Mouse (Mus musculus): ENCODE measurements around the gene Fam187a. TPM values are rescaled to one million over a fixed set of nuclear protein-coding genes. Genes with fewer than 3 reads are reported as not detected.

Fam187a gene
- total and polyA plus RNA-seq, 2 experiments from 2014 or later: not detected

- no peak for TF ChIP-seq CTCF (IDR thresholded peaks at IDR 0.05; ENCODE audit: low read depth)
- Histone ChIP-seq H3K27ac (no peak overlapping the region), H3K4me1 (ENCODE audit: insufficient read depth, low read length) (peaks cover 6% of the 10 kb centered on the region; the same call in 1 of the 2 replicates), H3K27me3 (ENCODE audit: insufficient read depth, low read length) (no peaks in the 10 kb centered on the region), H3K4me3 (ENCODE audit: low read length) (peak overlapping the region; percentile 71), H3K4me2 (ENCODE audit: low read depth, low read length) (peak overlapping the region; percentile 82), H3K36me3 (ENCODE audit: insufficient read depth, low read length) (peaks cover 17% of the 10 kb centered on the region; the same call in 1 of the 2 replicates), H3K9ac (replicated peaks; ENCODE audit: low read length) (no peak overlapping the region; the same call in 1 of the 2 replicates), H3K9me3 (ENCODE audit: low read length) (no peaks in the 10 kb centered on the region)
- DNase-seq (ENCODE audit: low spot score): no peak
- ATAC-seq: no peak
- WGBS: 50% methylated on average over 2 of the region's 2 CpGs
These were observed 5.4 kb upstream of the Fam187a start for GRCm38 (mm10) chr11:102879558-102879957.

- peak; percentile 21; the same call in 1 of the 2 replicates for TF ChIP-seq CTCF (IDR thresholded peaks at IDR 0.05; ENCODE audit: low read depth)
- under 1% methylated on average over 62 of the region's 62 CpGs for WGBS
- peak within 1 kb of the TSS; percentile 78 for H3K9ac ChIP-seq (replicated peaks; ENCODE audit: low read length)
- H3K27ac ChIP-seq: peak within 1 kb of the TSS; percentile 93
- H3K9me3 ChIP-seq (ENCODE audit: low read length): no peaks in the 10 kb centered on the region
- ATAC-seq: peak; percentile 93
- peak; percentile 94 for DNase-seq (ENCODE audit: low spot score)
- peak within 1 kb of the TSS; percentile 82 for H3K4me2 ChIP-seq (ENCODE audit: low read depth, low read length)
- H3K36me3 ChIP-seq (ENCODE audit: insufficient read depth, low read length): 0 out of 2 replicates have a peak, but pooled peaks cover 9% of the 10 kb centered on the region
- H3K4me3 ChIP-seq (ENCODE audit: low read length): peak within 1 kb of the TSS; percentile 71
- no peaks in the 10 kb centered on the region for H3K27me3 ChIP-seq (ENCODE audit: insufficient read depth, low read length)
- H3K4me1 ChIP-seq (ENCODE audit: insufficient read depth, low read length): peaks cover 6% of the 10 kb centered on the region; the same call in 1 of the 2 replicates
These were observed 4.2 kb upstream of the Fam187a start, which contains the start of the genes Eftud2 and Ccdc103 for GRCm38 (mm10) chr11:102880585-102881313. TSS of gene Eftud2 (minus strand) at chr11:102880985. TSS of gene Ccdc103 (plus strand) at chr11:102881204.

GRCm38 (mm10) chr11:102881314-102882198 is 3.4 kb upstream of the Fam187a start:
- peak; percentile 69 for ATAC-seq
- WGBS: 14% methylated on average over 13 of the region's 13 CpGs
- Histone ChIP-seq H3K36me3 (ENCODE audit: insufficient read depth, low read length) (0 out of 2 replicates have a peak, but pooled peaks cover 6% of the 10 kb centered on the region), H3K9ac (replicated peaks; ENCODE audit: low read length) (peak overlapping the region; percentile 78), H3K4me2 (ENCODE audit: low read depth, low read length) (peak overlapping the region; percentile 82), H3K9me3 (ENCODE audit: low read length) (no peaks in the 10 kb centered on the region), H3K4me3 (ENCODE audit: low read length) (peak overlapping the region; percentile 71), H3K27me3 (ENCODE audit: insufficient read depth, low read length) (no peaks in the 10 kb centered on the region), H3K4me1 (ENCODE audit: insufficient read depth, low read length) (peaks cover 6% of the 10 kb centered on the region; the same call in 1 of the 2 replicates), H3K27ac (peak overlapping the region; percentile 93)
- DNase-seq (ENCODE audit: low spot score): peak; percentile 8
- TF ChIP-seq CTCF (IDR thresholded peaks at IDR 0.05; ENCODE audit: low read depth): no peak

GRCm38 (mm10) chr11:102887433-102887832 is 2.5 kb downstream of the Fam187a start:
- no peak overlapping the region for H3K27ac ChIP-seq
- DNase-seq (ENCODE audit: low spot score) (no peak), ATAC-seq (no peak)
- H3K36me3 ChIP-seq (ENCODE audit: insufficient read depth, low read length): no peaks in the 10 kb centered on the region
- TF ChIP-seq CTCF (IDR thresholded peaks at IDR 0.05; ENCODE audit: low read depth): no peak
- H3K4me1 ChIP-seq (ENCODE audit: insufficient read depth, low read length): no peaks in the 10 kb centered on the region
- 0 out of 2 replicates have a peak, but pooled peaks cover 3% of the 10 kb centered on the region for H3K27me3 ChIP-seq (ENCODE audit: insufficient read depth, low read length)
- H3K9ac ChIP-seq (replicated peaks; ENCODE audit: low read length): no peak overlapping the region
- H3K4me2 ChIP-seq (ENCODE audit: low read depth, low read length): no peak overlapping the region
- H3K4me3 ChIP-seq (ENCODE audit: low read length): no peak overlapping the region
- WGBS: 83% methylated on average over 5 of the region's 5 CpGs
- H3K9me3 ChIP-seq (ENCODE audit: low read length): no peaks in the 10 kb centered on the region

- Histone ChIP-seq H3K9ac (replicated peaks; ENCODE audit: low read length) (no peak overlapping the region), H3K4me1 (ENCODE audit: insufficient read depth, low read length) (0 out of 2 replicates have a peak, but pooled peaks cover 2% of the 10 kb centered on the region), H3K4me2 (ENCODE audit: low read depth, low read length) (no peak overlapping the region), H3K9me3 (ENCODE audit: low read length) (no peaks in the 10 kb centered on the region), H3K27me3 (ENCODE audit: insufficient read depth, low read length) (peaks cover 5% of the 10 kb centered on the region; the same call in 1 of the 2 replicates), H3K27ac (peak overlapping the region; percentile 71; the same call in 1 of the 2 replicates), H3K4me3 (ENCODE audit: low read length) (no peak overlapping the region), H3K36me3 (ENCODE audit: insufficient read depth, low read length) (no peaks in the 10 kb centered on the region)
- peak; percentile 43; the same call in 1 of the 2 replicates for ATAC-seq
- TF ChIP-seq CTCF (IDR thresholded peaks at IDR 0.05; ENCODE audit: low read depth): no peak
- 41% methylated on average over 3 of the region's 3 CpGs for WGBS
- DNase-seq (ENCODE audit: low spot score): peak; percentile 58
These were observed 3.2 kb downstream of the Fam187a start for GRCm38 (mm10) chr11:102888135-102888534.

- H3K4me2 ChIP-seq (ENCODE audit: low read depth, low read length): no peak overlapping the region
- no peak for TF ChIP-seq CTCF (IDR thresholded peaks at IDR 0.05; ENCODE audit: low read depth)
- H3K9me3 ChIP-seq (ENCODE audit: low read length): no peaks in the 10 kb centered on the region
- no peak overlapping the region for H3K27ac ChIP-seq
- H3K36me3 ChIP-seq (ENCODE audit: insufficient read depth, low read length): no peaks in the 10 kb centered on the region
- H3K4me1 ChIP-seq (ENCODE audit: insufficient read depth, low read length): 0 out of 2 replicates have a peak, but pooled peaks cover 4% of the 10 kb centered on the region
- DNase-seq (ENCODE audit: low spot score) (no peak), ATAC-seq (no peak)
- H3K27me3 ChIP-seq (ENCODE audit: insufficient read depth, low read length): peaks cover 18% of the 10 kb centered on the region
- H3K9ac ChIP-seq (replicated peaks; ENCODE audit: low read length): no peak overlapping the region
- WGBS: 57% methylated on average over 5 of the region's 5 CpGs
- H3K4me3 ChIP-seq (ENCODE audit: low read length): no peak overlapping the region
These were observed 5.1 kb downstream of the Fam187a start for GRCm38 (mm10) chr11:102890096-102890495.
